Mouse (Mus musculus) WW6 (cell line): ENCODE measurements around the gene Smoc1.

Experiments
- DNase-seq: peaks from one replicate; pipeline ENCODE4 v3.0.0-alpha.2; 2013; ENCODE audit warnings: low read depth, low spot score

The Smoc1 gene

GRCm38 (mm10) chr12:81130692-81131091 lies 104.1 kb downstream of the Smoc1 start:
- no peak for DNase-seq

- DNase-seq, result no peak
These were observed 104.5 kb downstream of the Smoc1 start for GRCm38 (mm10) chr12:81131114-81131513.

DNA sequence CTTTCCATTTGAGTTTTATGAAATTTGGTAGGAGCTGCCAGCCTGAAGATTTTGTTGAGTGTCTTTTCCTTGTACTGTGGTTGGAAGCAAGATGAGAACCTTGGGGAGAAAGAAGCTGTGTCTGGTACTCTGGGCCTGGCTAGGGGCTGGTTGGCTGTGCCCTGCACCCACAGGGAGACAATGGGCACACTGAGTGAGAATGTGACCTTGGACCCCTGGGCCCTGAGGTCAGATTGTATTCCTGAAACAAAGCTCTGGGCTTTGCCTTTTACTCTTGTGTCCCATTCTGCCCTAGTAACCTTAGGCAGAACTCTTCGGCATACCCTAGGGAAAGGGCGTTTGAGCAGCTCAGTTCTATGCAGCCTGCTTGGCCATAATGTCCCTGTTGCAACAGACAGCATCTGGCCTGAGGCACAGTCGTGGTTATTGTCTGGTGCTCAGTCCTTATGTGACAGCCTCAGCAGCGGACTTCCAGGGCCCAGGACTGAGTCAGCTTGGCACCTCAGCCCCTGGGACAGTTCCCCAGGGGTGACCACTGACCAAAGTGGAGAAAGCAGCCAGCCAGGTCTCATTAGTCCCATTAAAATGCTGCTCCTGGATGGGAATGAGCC lies 106.6 kb downstream of the Smoc1 start:
- no peak for DNase-seq

- DNase-seq, result no peak
These were observed 111.6 kb downstream of the Smoc1 start for GRCm38 (mm10) chr12:81138217-81138616.

DNA sequence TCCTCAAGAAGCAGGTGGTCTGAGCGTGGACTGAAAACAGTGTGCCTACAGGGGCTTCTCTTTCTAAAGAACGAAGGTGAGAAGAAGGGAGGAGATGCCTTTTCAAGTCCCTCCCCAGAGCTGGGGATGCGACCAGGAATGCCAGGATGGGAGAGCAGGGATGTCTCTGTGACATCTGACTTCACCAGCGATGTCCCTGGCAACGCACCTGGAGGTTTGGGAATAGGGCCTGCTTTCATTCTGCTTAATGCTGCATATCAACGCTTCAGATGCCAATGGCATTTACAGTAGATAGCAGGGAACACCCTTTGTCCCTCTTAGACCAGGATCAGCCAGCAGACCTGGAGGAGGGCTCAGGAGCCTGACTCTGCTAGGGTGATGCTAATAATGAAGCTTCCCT lies 112.9 kb downstream of the Smoc1 start:
- DNase-seq, result no peak

DNA sequence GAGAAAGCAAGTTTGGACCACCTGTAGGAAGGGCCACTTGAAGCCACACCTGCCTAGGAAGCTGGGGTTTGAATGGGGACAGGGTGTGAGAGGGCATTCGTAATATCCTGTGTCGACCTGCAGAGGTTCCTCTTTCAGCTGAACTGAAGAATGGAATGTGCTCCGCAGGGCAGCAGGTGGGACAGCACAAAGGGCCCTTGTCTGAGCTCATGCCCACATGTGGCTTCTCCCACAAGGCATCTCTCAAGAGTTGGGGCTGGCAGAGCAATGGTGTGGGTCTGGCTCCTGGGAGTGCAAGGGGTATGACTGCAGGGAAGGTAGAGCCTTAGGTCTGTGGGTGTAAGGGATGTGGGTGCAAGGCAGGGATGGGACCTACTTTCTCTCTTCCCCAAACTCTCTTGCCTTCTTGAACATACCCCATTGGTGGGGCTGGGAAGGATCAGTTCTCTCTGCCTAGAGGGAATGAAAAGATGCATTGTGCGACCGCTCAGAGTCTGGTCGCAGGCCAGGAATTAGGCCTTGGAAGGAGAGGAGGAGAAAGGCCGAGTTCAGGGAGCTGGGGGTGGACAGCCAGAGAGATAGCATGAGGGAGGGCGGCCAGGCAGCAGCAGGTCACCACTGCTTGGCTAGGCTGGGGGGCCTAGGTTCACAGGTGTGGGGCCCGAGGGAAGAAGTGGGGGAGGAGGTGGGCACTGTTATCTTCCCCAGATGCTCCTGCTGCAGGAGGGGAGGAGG lies 114.2 kb downstream of the Smoc1 start:
- no peak for DNase-seq

GRCm38 (mm10) chr12:81141329-81141711 lies 114.7 kb downstream of the Smoc1 start:
- DNase-seq, result no peak

GRCm38 (mm10) chr12:81142231-81142630 lies 115.6 kb downstream of the Smoc1 start:
- DNase-seq, result no peak

- no peak for DNase-seq
These were observed 117.6 kb downstream of the Smoc1 start for GRCm38 (mm10) chr12:81144201-81144600.

GRCm38 (mm10) chr12:81146417-81147180 lies 120.0 kb downstream of the Smoc1 start:
- DNase-seq, result no peak

DNA sequence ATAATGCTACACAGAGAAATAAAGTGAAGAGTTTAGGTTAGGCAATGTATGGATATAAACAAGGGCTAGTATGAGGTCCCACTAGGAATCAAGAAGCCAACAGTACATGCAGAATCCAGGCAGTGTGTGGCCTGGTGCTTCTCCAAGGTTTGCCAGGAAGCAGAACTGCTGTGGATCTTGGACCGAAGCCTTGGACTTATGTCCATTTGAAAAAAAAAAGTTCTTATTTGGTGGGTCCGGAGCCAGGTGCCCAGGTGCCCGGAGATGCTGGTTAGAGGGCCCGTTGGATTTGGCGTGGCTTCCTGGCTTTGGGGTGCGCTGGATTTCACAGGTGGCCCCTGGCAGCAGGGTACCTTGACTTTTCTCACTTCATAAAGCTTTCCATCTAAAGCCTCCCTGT lies 121.3 kb downstream of the Smoc1 start:
- no peak for DNase-seq

DNA sequence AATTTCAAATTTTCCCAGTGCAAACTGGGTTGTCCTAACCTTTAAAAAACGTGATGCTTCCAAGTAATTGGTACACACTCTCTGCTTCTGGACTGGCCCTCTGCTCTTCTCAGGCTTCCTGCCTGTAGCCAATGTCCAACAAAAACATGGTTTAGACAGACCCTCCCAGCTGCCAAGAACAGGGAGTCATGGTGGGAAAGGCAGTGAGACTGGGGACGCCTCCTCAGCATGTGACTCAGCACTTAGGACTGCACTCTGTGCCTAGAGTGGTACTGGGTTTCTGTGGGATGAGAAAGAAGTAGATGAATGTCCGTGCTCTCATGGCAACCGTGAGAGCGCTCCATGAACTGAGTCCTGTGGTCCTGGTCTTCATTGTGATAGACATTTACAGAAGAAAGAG lies 124.3 kb downstream of the Smoc1 start:
- DNase-seq, result no peak

GRCm38 (mm10) chr12:81152082-81152481 lies 125.5 kb downstream of the Smoc1 start:
- DNase-seq, result no peak

DNA sequence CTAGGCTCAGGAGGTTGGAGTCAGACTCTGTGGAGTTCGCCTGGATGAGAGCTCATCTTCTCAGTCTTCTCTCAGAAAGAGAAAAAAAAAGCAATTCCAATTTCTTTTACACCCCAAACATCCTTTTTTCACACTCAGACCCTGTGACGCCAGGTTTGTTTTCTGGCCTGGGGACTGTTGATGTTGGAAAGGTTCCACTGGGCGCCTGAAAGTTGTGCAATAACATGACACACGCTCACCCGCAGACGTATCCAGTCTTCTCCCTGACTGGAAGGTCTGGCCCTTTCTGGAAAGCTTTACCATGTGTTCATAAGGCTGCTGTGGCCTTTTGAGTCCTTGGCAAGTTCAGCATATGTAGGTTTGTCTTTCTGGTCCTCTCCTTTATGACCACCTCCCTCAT lies 129.1 kb downstream of the Smoc1 start:
- no peak for DNase-seq

- DNase-seq, result no peak
These were observed 130.2 kb downstream of the Smoc1 start for GRCm38 (mm10) chr12:81156841-81157240.

GRCm38 (mm10) chr12:81159947-81160346 lies 133.3 kb downstream of the Smoc1 start:
- no peak for DNase-seq

DNA sequence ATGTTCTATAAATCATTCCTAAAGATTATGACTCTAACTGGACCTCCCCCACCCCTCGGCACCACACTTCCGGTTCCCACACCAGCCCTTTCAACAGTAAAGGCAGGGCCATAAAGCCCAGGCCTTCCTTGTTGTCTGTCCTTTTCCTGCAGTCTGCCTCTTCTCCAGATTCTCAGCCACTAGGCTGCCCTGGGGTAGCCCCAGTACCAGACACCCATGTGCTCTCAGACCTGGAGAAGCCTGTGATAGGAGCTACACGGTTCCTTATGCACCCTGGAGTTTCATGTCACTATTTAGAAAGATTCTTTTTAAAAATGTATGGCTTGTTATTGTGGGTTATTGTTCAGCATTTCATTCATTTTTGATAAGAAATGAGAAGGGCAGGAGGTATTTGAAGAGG lies 133.8 kb downstream of the Smoc1 start:
- DNase-seq, result no peak

DNA sequence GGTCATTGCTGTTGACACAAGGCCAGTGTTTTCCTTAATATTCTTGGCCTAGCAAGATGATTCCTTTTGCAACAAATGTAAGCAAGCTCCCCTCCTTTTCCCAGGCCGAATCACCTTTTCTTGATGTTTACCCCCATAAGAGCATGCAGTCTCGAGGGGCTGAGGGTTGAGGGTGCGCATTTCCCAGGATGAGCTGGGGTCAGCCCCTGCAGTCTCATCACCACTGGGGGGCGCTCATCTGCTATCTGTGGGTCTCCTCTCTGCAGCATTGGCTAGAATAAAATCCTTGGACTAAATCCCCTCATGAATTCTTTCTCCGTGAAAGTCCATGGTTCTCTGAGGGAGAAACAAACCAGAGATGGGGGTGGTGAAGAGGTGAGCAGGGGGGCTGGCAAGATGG lies 134.2 kb downstream of the Smoc1 start:
- no peak for DNase-seq

DNA sequence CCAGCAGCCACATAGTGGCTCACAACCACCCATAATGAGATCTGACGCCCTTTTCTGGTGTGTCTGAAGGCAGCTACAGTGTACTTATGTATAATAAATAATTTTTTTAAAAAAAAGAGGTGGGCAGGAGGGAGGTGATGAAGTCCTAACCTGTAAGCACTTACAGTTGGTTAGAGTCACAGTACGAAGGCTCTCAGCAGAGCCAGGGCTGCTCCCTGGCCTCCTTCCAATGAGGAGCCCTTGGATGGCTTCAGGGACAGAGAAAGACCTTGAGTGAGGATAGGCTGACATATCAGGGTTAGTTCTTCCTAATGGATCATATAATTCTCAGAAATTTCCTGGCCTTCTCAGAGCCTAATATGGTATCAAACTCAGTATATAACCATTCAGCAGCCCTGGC lies 134.7 kb downstream of the Smoc1 start:
- DNase-seq, result no peak

GRCm38 (mm10) chr12:81163131-81163530 lies 136.5 kb downstream of the Smoc1 start:
- no peak for DNase-seq

- DNase-seq, result no peak
These were observed 137.0 kb downstream of the Smoc1 start for GRCm38 (mm10) chr12:81163566-81163965.

- DNase-seq, result no peak
These were observed 139.5 kb downstream of the Smoc1 start for GRCm38 (mm10) chr12:81166092-81166491.

DNA sequence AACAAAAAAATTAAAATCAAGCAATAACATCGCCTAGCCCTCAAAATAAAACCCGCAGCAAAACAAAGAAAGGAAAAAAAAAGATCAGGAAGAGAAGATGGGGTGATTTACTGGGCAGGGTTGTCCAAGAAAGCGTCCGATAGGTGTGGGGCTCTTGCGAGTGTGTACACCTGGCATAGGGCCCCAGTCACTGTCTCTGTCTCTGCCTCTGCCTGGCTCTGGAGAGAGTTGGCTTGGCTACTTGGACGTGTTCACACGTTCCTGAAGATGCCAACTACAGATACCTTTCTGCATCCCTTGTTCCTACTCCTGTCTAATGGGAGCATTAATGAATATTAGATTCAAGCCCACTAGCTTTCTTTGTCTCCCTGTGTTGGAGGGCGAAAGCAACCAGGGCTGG lies 140.0 kb downstream of the Smoc1 start:
- DNase-seq, result no peak
